Mouse (Mus musculus) testis, adult 2 months (tissue): Measurements from ENCODE around the gene Ubxn7. TPM values are rescaled to one million over a fixed set of nuclear protein-coding genes. Genes with fewer than 3 reads are reported as not detected.
A peak's percentile ranks its signal among the peaks of the same experiment; 100 is the strongest.

Experiments used
- H3K27ac ChIP-seq: fragments of 200-500 bp; 2 replicates; pipeline ENCODE4 v1.5.1; 2012; ENCODE audit warnings: low read depth, low read length; ENCODE audit not compliant: control insufficient read depth, insufficient read depth
- H3K27me3 ChIP-seq: fragments of 200-500 bp; 2 replicates; pipeline ENCODE4 v1.6.1; 2012; ENCODE audit warnings: mild to moderate bottlenecking, low read length, moderate library complexity; ENCODE audit not compliant: control insufficient read depth, insufficient read depth
- H3K36me3 ChIP-seq: fragments of 200-500 bp; 2 replicates; pipeline ENCODE4 v1.6.1; 2012; ENCODE audit warnings: mild to moderate bottlenecking, low read length; ENCODE audit not compliant: control insufficient read depth, insufficient read depth
- H3K4me1 ChIP-seq: fragments of 200-500 bp; 2 replicates; pipeline ENCODE4 v1.6.1; 2012; ENCODE audit warnings: low read length; ENCODE audit not compliant: control insufficient read depth, insufficient read depth
- H3K4me3 ChIP-seq: fragments of 200-500 bp; 2 replicates; pipeline ENCODE4 v1.5.1; 2012; ENCODE audit warnings: low read depth, mild to moderate bottlenecking, low read length, moderate library complexity, mixed read lengths; ENCODE audit not compliant: control insufficient read depth
- CTCF ChIP-seq: fragments of 200-500 bp; IDR thresholded peaks from 2 replicates; pipeline ENCODE4 v1.5.1; 2012; ENCODE audit warnings: low read depth, mild to moderate bottlenecking, inconsistent platforms, low read length, moderate library complexity; ENCODE audit not compliant: control insufficient read depth, insufficient read depth, insufficient replicate concordance
- POLR2A ChIP-seq: fragments of 200-500 bp; IDR thresholded peaks from 2 replicates; pipeline ENCODE4 v1.6.1; 2012; ENCODE audit warnings: low read depth, mild to moderate bottlenecking, inconsistent platforms, low read length, moderate library complexity; ENCODE audit not compliant: control insufficient read depth
- polyA plus RNA-seq: library from polyadenylated mRNA; depleted of rRNA; stranded (reverse); fragments of >200 nt; gene quantifications from 2 replicates; pipeline ENCODE4 v1.2.3, GENCODE M21; 2012

The Ubxn7 gene
- polyA plus RNA-seq, 1 experiment: 13.4 TPM

DNA sequence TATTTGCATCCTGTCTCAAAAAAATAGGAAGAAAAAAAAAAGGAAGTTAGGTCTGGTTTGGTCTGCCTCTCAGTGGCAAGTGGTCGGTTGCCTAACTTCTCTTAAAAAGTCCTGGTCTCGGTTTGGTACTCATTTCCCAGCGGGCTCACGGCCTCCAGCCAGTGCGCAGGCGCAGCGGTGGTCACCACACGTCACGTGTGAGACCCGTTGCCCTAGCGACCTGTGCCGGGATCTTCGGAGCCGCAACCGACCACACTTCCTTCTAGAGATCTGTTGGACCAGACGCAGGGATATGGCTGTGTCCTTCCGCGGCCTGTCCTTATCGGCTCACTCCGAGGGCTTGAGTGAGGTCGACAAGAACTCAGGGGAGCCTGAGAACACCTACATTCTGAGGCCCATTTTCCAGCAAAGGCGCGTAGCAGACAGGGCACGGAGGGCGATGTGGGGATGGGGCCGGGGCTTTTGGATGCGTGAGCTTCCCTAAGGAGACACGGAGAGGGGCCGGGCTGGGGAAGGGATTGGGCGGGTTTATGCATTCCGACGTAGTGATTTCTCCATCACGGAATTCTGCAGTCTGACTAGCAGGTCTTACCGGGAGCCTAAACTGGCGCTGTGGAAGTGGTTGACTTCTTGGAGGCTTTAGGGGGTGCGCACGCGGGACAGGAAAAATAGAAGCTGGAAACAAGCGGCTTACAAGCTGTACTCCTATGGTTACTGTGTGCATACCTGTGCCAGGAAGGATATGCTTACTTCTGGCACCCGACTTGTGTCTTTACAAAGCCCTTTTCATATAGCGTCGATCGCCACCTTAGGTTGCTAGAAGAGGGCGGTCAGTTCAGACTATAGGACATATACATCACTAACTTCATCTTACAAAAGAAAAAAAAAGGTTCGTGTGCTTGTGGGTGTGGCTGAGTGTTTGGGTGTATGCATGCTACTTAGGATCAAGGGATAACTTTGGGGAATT, 87.7 kb downstream of the Ubxn7 start, which contains the start of gene Tctex1d2:
Gene Tctex1d2, plus strand, starts transcription at position 186 of the 967 bp plus-strand sequence.
- H3K4me3 ChIP-seq: peak within 1 kb of the TSS; percentile 92
- H3K36me3 ChIP-seq: no peaks in the 10 kb centered on the region
- H3K27me3 ChIP-seq: no peaks in the 10 kb centered on the region
- peak within 1 kb of the TSS; percentile 88 for H3K27ac ChIP-seq
- H3K4me1 ChIP-seq: peaks cover 5% of the 10 kb centered on the region; the same call in 1 of the 2 replicates
- TF ChIP-seq POLR2A: peak; percentile 94
- TF ChIP-seq CTCF: no peak

DNA sequence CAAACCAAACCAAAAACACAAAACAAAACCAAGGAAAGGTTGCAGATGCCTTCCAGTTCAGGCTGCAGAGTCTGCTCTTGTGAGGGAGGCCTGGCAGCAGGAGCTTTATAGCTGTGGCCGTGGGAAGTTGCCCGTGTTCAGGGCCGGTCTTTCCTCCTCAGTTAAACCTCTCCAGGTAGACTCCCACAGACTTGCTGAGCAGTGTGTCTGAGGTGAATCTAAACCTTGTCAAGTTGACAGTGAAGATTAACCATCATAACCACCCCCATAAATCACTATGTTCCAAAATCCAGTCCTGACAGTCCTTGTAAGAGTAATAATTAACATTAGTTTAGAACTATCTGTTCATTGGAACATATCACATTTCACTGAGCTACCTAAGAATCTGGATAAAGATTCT, 95.4 kb downstream of the Ubxn7 start:
- H3K4me1 ChIP-seq: no peaks in the 10 kb centered on the region
- H3K36me3 ChIP-seq: 0 out of 2 replicates have a peak, but pooled peaks cover 1% of the 10 kb centered on the region
- H3K4me3 ChIP-seq: no peak overlapping the region
- no peaks in the 10 kb centered on the region for H3K27me3 ChIP-seq
- no peak overlapping the region for H3K27ac ChIP-seq
- no peak for TF ChIP-seq POLR2A
- TF ChIP-seq CTCF: no peak

- Histone ChIP-seq H3K4me3 (peak within 1 kb of the TSS; percentile 95), H3K4me1 (no peaks in the 10 kb centered on the region), H3K27ac (peak within 1 kb of the TSS; percentile 88), H3K27me3 (no peaks in the 10 kb centered on the region), H3K36me3 (0 out of 2 replicates have a peak, but pooled peaks cover 1% of the 10 kb centered on the region)
- no peak for TF ChIP-seq CTCF
- no peak; the same call in 1 of the 2 replicates for TF ChIP-seq POLR2A
Observed at GRCm38 (mm10) chr16:32430474-32431046, 98.5 kb downstream of the Ubxn7 start, which contains the start of gene Pcyt1a. TSS of gene Pcyt1a (plus strand) at chr16:32430921.

GRCm38 (mm10) chr16:32431047-32431591, 99.1 kb downstream of the Ubxn7 start:
- Histone ChIP-seq H3K27ac (peak overlapping the region; percentile 88), H3K36me3 (0 out of 2 replicates have a peak, but pooled peaks cover 1% of the 10 kb centered on the region)
- TF ChIP-seq CTCF (no peak), POLR2A (peak; percentile 65; the same call in 1 of the 2 replicates)

DNA sequence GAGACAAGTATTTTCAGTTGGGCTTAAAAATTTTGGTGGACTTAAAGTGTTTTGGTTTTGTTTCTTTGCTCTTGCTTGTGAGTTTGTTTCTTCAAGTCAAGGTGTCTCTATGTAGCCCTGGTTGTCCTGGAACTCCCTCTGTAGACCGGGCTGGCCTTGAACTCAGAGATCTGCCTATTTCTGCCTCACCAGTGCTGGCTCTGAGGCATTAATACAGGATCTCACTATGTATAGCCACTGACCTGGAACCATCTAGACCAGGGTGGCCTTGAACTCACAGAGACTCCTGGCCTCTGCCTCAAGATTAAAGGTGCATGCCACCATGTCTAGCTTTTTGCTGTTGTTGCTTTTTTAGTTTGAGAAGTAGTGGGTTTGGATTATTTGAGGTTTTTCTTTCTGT, 99.9 kb downstream of the Ubxn7 start:
- 0 out of 2 replicates have a peak overlapping the region, but pooled peaks have one; percentile 10 for H3K27ac ChIP-seq
- 0 out of 2 replicates have a peak, but pooled peaks cover 1% of the 10 kb centered on the region for H3K36me3 ChIP-seq
- H3K4me3 ChIP-seq: peak overlapping the region; percentile 82
- H3K27me3 ChIP-seq: no peaks in the 10 kb centered on the region
- TF ChIP-seq CTCF (no peak), POLR2A (no peak)
- no peaks in the 10 kb centered on the region for H3K4me1 ChIP-seq

More at GRCm38 (mm10) chr16:32431047-32431591, 99.1 kb downstream of the Ubxn7 start:
- no peaks in the 10 kb centered on the region for H3K4me1 ChIP-seq
- H3K4me3 ChIP-seq: peak overlapping the region; percentile 95
- H3K27me3 ChIP-seq: no peaks in the 10 kb centered on the region

GRCm38 (mm10) chr16:32433138-32433537, 101.1 kb downstream of the Ubxn7 start:
- Histone ChIP-seq H3K36me3 (no peaks in the 10 kb centered on the region), H3K27me3 (no peaks in the 10 kb centered on the region), H3K4me1 (no peaks in the 10 kb centered on the region), H3K4me3 (peak overlapping the region; percentile 53; the same call in 1 of the 2 replicates), H3K27ac (no peak overlapping the region)
- TF ChIP-seq CTCF: no peak
- TF ChIP-seq POLR2A: no peak
